Mouse (Mus musculus) cortical plate, adult 2 months (tissue): ENCODE data around the gene Dpy19l3.

Experiments used
- CTCF ChIP-seq: fragments of 200-500 bp; IDR thresholded peaks from 2 replicates; pipeline ENCODE4 v1.5.1; 2011; ENCODE audit warnings: mild to moderate bottlenecking, control low read depth, low read length; ENCODE audit not compliant: insufficient read depth; ENCODE audit errors: extremely low read depth
- POLR2A ChIP-seq: fragments of 200-500 bp; IDR thresholded peaks from 2 replicates; pipeline ENCODE4 v1.6.1; 2011; ENCODE audit warnings: mild to moderate bottlenecking, low read length, control low read depth; ENCODE audit not compliant: insufficient read depth; ENCODE audit errors: extremely low read depth

- TF ChIP-seq CTCF (no peak), POLR2A (no peak)
These were observed 85.9 kb downstream of the Dpy19l3 start for GRCm38 (mm10) chr7:35668066-35669041.
